Mouse (Mus musculus): ENCODE measurements around the gene Gltp.

DNA sequence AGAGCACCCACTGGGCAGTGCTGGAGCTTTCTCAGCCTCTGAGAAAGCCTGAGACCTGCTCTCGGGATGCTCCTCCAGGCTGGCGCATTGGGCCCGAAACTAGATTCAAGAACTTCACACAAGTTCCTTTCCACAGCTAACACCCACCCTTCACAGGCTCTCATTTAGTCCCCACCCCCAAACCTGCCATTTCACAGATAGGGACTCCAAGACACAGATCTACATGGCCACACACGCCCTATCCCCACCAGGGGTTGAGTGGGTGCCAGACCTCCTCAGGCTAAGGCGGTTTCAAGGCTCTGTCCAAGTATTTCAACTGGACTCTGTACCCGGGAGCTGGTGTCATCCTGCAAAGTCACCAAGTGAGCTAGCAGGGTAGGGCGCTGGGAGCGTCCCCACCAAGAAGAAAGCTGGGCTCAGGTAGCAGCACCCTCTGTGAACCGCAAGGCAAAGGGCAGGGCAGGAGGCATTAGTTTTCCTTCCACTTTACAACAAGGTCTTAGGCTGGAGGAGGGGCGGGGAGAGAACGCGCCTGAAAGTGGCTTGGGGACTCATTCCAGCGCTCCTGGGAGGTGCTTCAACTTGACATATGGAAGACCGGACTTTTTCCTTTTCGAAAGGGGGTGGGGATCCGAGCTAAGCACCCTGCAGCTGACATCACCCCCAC, 951 bp downstream of the Gltp start:
- TF ChIP-seq CTCF (IDR thresholded peaks at IDR 0.05; ENCODE audit: low read depth) (no peak), EP300 (IDR thresholded peaks at IDR 0.05; ENCODE audit: low read depth) (no peak)

All from liver, embryonic 14.5 days (tissue).